Mouse (Mus musculus): ENCODE measurements at regions not wholly inside any gene's neighbourhood (a gene's known extent, or its start where the extent isn't known, plus 50 kb on each side); places are given as distances from the start of the nearest gene placed in this dataset.

- WGBS, result 47% methylated on average over 7 of the region's 7 CpGs
- no peaks in the 10 kb centered on the region for H3K27me3 ChIP-seq (ENCODE audit: control insufficient read depth, insufficient read depth, low read length)
- no peaks in the 10 kb centered on the region for H3K36me3 ChIP-seq (ENCODE audit: control insufficient read depth, insufficient read depth, low read length)
- H3K27ac ChIP-seq (ENCODE audit: control insufficient read depth, insufficient read depth, low read length), result no peak overlapping the region
- DNase-seq, result no peak
- H3K4me1 ChIP-seq (replicated peaks; ENCODE audit: control insufficient read depth, insufficient read depth, low read length), result no peaks in the 10 kb centered on the region
- no peak for TF ChIP-seq POLR2A (IDR thresholded peaks at IDR 0.05; ENCODE audit: control insufficient read depth, extremely low read depth, insufficient read depth, low read length, poor library complexity)
- no peak overlapping the region for H3K4me3 ChIP-seq (ENCODE audit: control insufficient read depth, insufficient read depth, low read length)
Measured at GRCm38 (mm10) chr11:82541376-82541775, 152.7 kb downstream of the Tmem132e start.

- H3K27ac ChIP-seq (ENCODE audit: control insufficient read depth, insufficient read depth, low read length), result no peak overlapping the region
- no peaks in the 10 kb centered on the region for H3K4me1 ChIP-seq (replicated peaks; ENCODE audit: control insufficient read depth, insufficient read depth, low read length)
- WGBS, result 98% methylated on average over 3 of the region's 3 CpGs
- no peak overlapping the region for H3K4me3 ChIP-seq (ENCODE audit: control insufficient read depth, insufficient read depth, low read length)
- H3K36me3 ChIP-seq (ENCODE audit: control insufficient read depth, insufficient read depth, low read length), result no peaks in the 10 kb centered on the region
- H3K27me3 ChIP-seq (ENCODE audit: control insufficient read depth, insufficient read depth, low read length), result no peaks in the 10 kb centered on the region
- TF ChIP-seq CTCF (IDR thresholded peaks at IDR 0.05; ENCODE audit: borderline replicate concordance, control insufficient read depth, extremely low read depth, insufficient read depth, low read length, poor library complexity), result no peak
- no peak for TF ChIP-seq POLR2A (IDR thresholded peaks at IDR 0.05; ENCODE audit: control insufficient read depth, extremely low read depth, insufficient read depth, low read length, poor library complexity)
- no peak for DNase-seq
Measured at GRCm38 (mm10) chr11:82537931-82538330, 149.2 kb downstream of the Tmem132e start.

- WGBS, result 48% methylated on average over 4 of the region's 4 CpGs
- DNase-seq, result no peak
- no peak overlapping the region for H3K27ac ChIP-seq (ENCODE audit: control insufficient read depth, insufficient read depth, low read length)
- TF ChIP-seq CTCF (IDR thresholded peaks at IDR 0.05; ENCODE audit: borderline replicate concordance, control insufficient read depth, extremely low read depth, insufficient read depth, low read length, poor library complexity), result no peak
- no peak for TF ChIP-seq POLR2A (IDR thresholded peaks at IDR 0.05; ENCODE audit: control insufficient read depth, extremely low read depth, insufficient read depth, low read length, poor library complexity)
- no peak overlapping the region for H3K4me3 ChIP-seq (ENCODE audit: control insufficient read depth, insufficient read depth, low read length)
- no peaks in the 10 kb centered on the region for H3K4me1 ChIP-seq (replicated peaks; ENCODE audit: control insufficient read depth, insufficient read depth, low read length)
- no peaks in the 10 kb centered on the region for H3K27me3 ChIP-seq (ENCODE audit: control insufficient read depth, insufficient read depth, low read length)
- H3K36me3 ChIP-seq (ENCODE audit: control insufficient read depth, insufficient read depth, low read length), result no peaks in the 10 kb centered on the region
Measured at GRCm38 (mm10) chr11:82523200-82523802, 134.6 kb downstream of the Tmem132e start.

- Histone ChIP-seq H3K27me3 (ENCODE audit: control insufficient read depth, insufficient read depth, low read length) (no peaks in the 10 kb centered on the region), H3K4me1 (replicated peaks; ENCODE audit: control insufficient read depth, insufficient read depth, low read length) (no peaks in the 10 kb centered on the region), H3K4me3 (ENCODE audit: control insufficient read depth, insufficient read depth, low read length) (no peak overlapping the region), H3K27ac (ENCODE audit: control insufficient read depth, insufficient read depth, low read length) (no peak overlapping the region), H3K36me3 (ENCODE audit: control insufficient read depth, insufficient read depth, low read length) (no peaks in the 10 kb centered on the region)
- TF ChIP-seq POLR2A (IDR thresholded peaks at IDR 0.05; ENCODE audit: control insufficient read depth, extremely low read depth, insufficient read depth, low read length, poor library complexity) (no peak), CTCF (IDR thresholded peaks at IDR 0.05; ENCODE audit: borderline replicate concordance, control insufficient read depth, extremely low read depth, insufficient read depth, low read length, poor library complexity) (no peak)
- WGBS, result 75% methylated on average over 9 of the region's 9 CpGs
- DNase-seq, result no peak
Measured at GRCm38 (mm10) chr11:82521383-82521782, 132.7 kb downstream of the Tmem132e start.

- 40% methylated on average over 6 of the region's 6 CpGs for WGBS
- H3K36me3 ChIP-seq (ENCODE audit: control insufficient read depth, insufficient read depth, low read length), result no peaks in the 10 kb centered on the region
- no peak overlapping the region for H3K4me3 ChIP-seq (ENCODE audit: control insufficient read depth, insufficient read depth, low read length)
- no peak overlapping the region for H3K27ac ChIP-seq (ENCODE audit: control insufficient read depth, insufficient read depth, low read length)
- H3K4me1 ChIP-seq (replicated peaks; ENCODE audit: control insufficient read depth, insufficient read depth, low read length), result no peaks in the 10 kb centered on the region
- no peaks in the 10 kb centered on the region for H3K27me3 ChIP-seq (ENCODE audit: control insufficient read depth, insufficient read depth, low read length)
- no peak for TF ChIP-seq POLR2A (IDR thresholded peaks at IDR 0.05; ENCODE audit: control insufficient read depth, extremely low read depth, insufficient read depth, low read length, poor library complexity)
- no peak for TF ChIP-seq CTCF (IDR thresholded peaks at IDR 0.05; ENCODE audit: borderline replicate concordance, control insufficient read depth, extremely low read depth, insufficient read depth, low read length, poor library complexity)
- DNase-seq, result no peak
Measured at GRCm38 (mm10) chr11:82518691-82519090, 130.0 kb downstream of the Tmem132e start.

- TF ChIP-seq CTCF (IDR thresholded peaks at IDR 0.05; ENCODE audit: borderline replicate concordance, control insufficient read depth, extremely low read depth, insufficient read depth, low read length, poor library complexity) (no peak), POLR2A (IDR thresholded peaks at IDR 0.05; ENCODE audit: control insufficient read depth, extremely low read depth, insufficient read depth, low read length, poor library complexity) (no peak)
- DNase-seq, result no peak
- Histone ChIP-seq H3K4me1 (replicated peaks; ENCODE audit: control insufficient read depth, insufficient read depth, low read length) (no peaks in the 10 kb centered on the region), H3K36me3 (ENCODE audit: control insufficient read depth, insufficient read depth, low read length) (no peaks in the 10 kb centered on the region), H3K27ac (ENCODE audit: control insufficient read depth, insufficient read depth, low read length) (no peak overlapping the region), H3K27me3 (ENCODE audit: control insufficient read depth, insufficient read depth, low read length) (no peaks in the 10 kb centered on the region), H3K4me3 (ENCODE audit: control insufficient read depth, insufficient read depth, low read length) (no peak overlapping the region)
- 89% methylated on average over 4 of the region's 4 CpGs for WGBS
Measured at GRCm38 (mm10) chr11:82514526-82515144, 125.9 kb downstream of the Tmem132e start.

GRCm38 (mm10) chr11:82508564-82508963 lies 119.9 kb downstream of the Tmem132e start:
- WGBS, result 79% methylated on average over 13 of the region's 13 CpGs
- no peaks in the 10 kb centered on the region for H3K4me1 ChIP-seq (replicated peaks; ENCODE audit: control insufficient read depth, insufficient read depth, low read length)

More at GRCm38 (mm10) chr11:82508564-82508963, 119.9 kb downstream of the Tmem132e start:
- TF ChIP-seq CTCF (IDR thresholded peaks at IDR 0.05; ENCODE audit: borderline replicate concordance, control insufficient read depth, extremely low read depth, insufficient read depth, low read length, poor library complexity) (no peak), POLR2A (IDR thresholded peaks at IDR 0.05; ENCODE audit: control insufficient read depth, extremely low read depth, insufficient read depth, low read length, poor library complexity) (no peak)
- H3K4me3 ChIP-seq (ENCODE audit: control insufficient read depth, insufficient read depth, low read length), result no peak overlapping the region
- DNase-seq, result no peak
- no peaks in the 10 kb centered on the region for H3K36me3 ChIP-seq (ENCODE audit: control insufficient read depth, insufficient read depth, low read length)
- no peak overlapping the region for H3K27ac ChIP-seq (ENCODE audit: control insufficient read depth, insufficient read depth, low read length)
- no peaks in the 10 kb centered on the region for H3K27me3 ChIP-seq (ENCODE audit: control insufficient read depth, insufficient read depth, low read length)

All from thymus, adult 2 months (tissue).